In genomic region chr11:84916053-84916702, GRCm38 (mm10) we compare ENCODE assay signal across 8 mouse cellular contexts. TPM values are rescaled to one million over a fixed set of nuclear protein-coding genes. Genes with fewer than 3 reads are reported as not detected.
A peak's percentile ranks its signal among the peaks of the same experiment; 100 is the strongest.
DNase-seq lines count a peak whose midpoint lies in the region; ATAC-seq lines count a peak whose summit lies in the region.

Znhit3 (minus strand) TSS chr11:84916366.

- peak within 1 kb of the TSS; percentile 89 for H3K4me3 ChIP-seq in hindbrain, embryonic 16.5 days (ENCODE audit: low read length)
- H3K4me3 ChIP-seq in macrophage (ENCODE audit: inconsistent target), result peak within 1 kb of the TSS; percentile 91

- ATAC-seq in hindbrain, embryonic 16.5 days, result peak; percentile 94

- H3K79me2 ChIP-seq in macrophage (ENCODE audit: inconsistent target), result peaks cover 15% of the 10 kb centered on the region; the same call in 1 of the 2 replicates

- DNase-seq in T-cell, adult 2 months (ENCODE audit: low spot score), result peak; percentile 88
- DNase-seq in cerebellum, postnatal 36 days, result peak; percentile 78 to 93
- DNase-seq in gastrocnemius, adult 18-20 months (ENCODE audit: low spot score), result peak; percentile 92
- peak; percentile 86 for DNase-seq in left cerebral cortex, adult 18-20 months (ENCODE audit: low spot score in 2 of 2)
- DNase-seq in right cerebral cortex, adult 18-20 months, result peak; percentile 90
- DNase-seq in urinary bladder, postnatal 10 days (ENCODE audit: low spot score), result peak; percentile 28

- H3K4me1 ChIP-seq in hindbrain, embryonic 16.5 days (ENCODE audit: control insufficient read depth, insufficient read depth, low read depth, low read length), result peaks cover 15% of the 10 kb centered on the region

- H3K27me3 ChIP-seq in hindbrain, embryonic 16.5 days (replicated peaks; ENCODE audit: control insufficient read depth, insufficient read depth, low read length), result no peaks in the 10 kb centered on the region

- H3K4me2 ChIP-seq in hindbrain, embryonic 16.5 days (ENCODE audit: low read length), result peak within 1 kb of the TSS; percentile 80

- no peaks in the 10 kb centered on the region for H3K9me3 ChIP-seq in hindbrain, embryonic 16.5 days (ENCODE audit: control insufficient read depth, low read length)

- WGBS in hindbrain, embryonic 16.5 days, result 3% methylated on average over 34 of the region's 34 CpGs
- WGBS in macrophage (ENCODE audit: missing documents), result 7% methylated on average over 34 of the region's 34 CpGs

- H3K9ac ChIP-seq in hindbrain, embryonic 16.5 days (ENCODE audit: low read depth, low read length), result peak within 1 kb of the TSS; percentile 79

- H3K27ac ChIP-seq in hindbrain, embryonic 16.5 days (ENCODE audit: low read depth, low read length), result peak within 1 kb of the TSS; percentile 50; the same call in 1 of the 2 replicates
- no peak within 1 kb of the TSS for H3K27ac ChIP-seq in macrophage

- H3K36me3 ChIP-seq in hindbrain, embryonic 16.5 days (ENCODE audit: control insufficient read depth, insufficient read depth, low read length), result peaks cover 6% of the 10 kb centered on the region
- H3K36me3 ChIP-seq in macrophage (ENCODE audit: inconsistent target), result peaks cover 9% of the 10 kb centered on the region

RNA-seq across cellular contexts. Expression of gene Znhit3, which starts in this region (rescaled TPM):
- total RNA-seq in gastrocnemius, adult 18-20 months (2021), result 10 to 100 TPM; 15.6 to 17.3 TPM
- 65.2 and 71.4 TPM in 2 replicates for polyA plus RNA-seq in hindbrain, embryonic 16.5 days (2015; fragmentation: Nextera tagmentation; extraction: Ambion mirVana)
- total RNA-seq in left cerebral cortex, adult 18-20 months (2021), result 10 to 100 TPM; 32.0 to 32.8 TPM
- 10 to 100 TPM in 11 of 26 experiments, 1 to 10 TPM in 14, not detected in 1; 2.4 to 15.1 (median 9.5) TPM for total RNA-seq in macrophage (2018; cell fraction: chromatin; rRNA removed)
- 10 to 100 TPM in 10 of 26 experiments, 1 to 10 TPM in 16; 6.0 to 12.8 (median 9.4) TPM for total RNA-seq in macrophage (2018; cell fraction: cytosol; rRNA removed)
- total RNA-seq in macrophage (2018; cell fraction: nucleus; rRNA removed), result 10 to 100 TPM in 7 of 26 experiments, 1 to 10 TPM in 19; 1.5 to 14.5 (median 6.1) TPM
- polyA plus RNA-seq in macrophage (2018), result 6.5 to 17.6 TPM (median 8.5 TPM) in 3 replicates

Comparison
In these comparisons a context has a peak if more than half of its experiments do, and no peak if none do; other contexts are left out.
1. DNase-seq: peak in every context shown above with its lines; median percentile 92 in gastrocnemius, adult 18-20 months; 90 in right cerebral cortex, adult 18-20 months; 88 in T-cell, adult 2 months; 86 in left cerebral cortex, adult 18-20 months; 86 in cerebellum, postnatal 36 days; 28 in urinary bladder, postnatal 10 days.